Mouse (Mus musculus): ENCODE data around the gene Pusl1.

DNA sequence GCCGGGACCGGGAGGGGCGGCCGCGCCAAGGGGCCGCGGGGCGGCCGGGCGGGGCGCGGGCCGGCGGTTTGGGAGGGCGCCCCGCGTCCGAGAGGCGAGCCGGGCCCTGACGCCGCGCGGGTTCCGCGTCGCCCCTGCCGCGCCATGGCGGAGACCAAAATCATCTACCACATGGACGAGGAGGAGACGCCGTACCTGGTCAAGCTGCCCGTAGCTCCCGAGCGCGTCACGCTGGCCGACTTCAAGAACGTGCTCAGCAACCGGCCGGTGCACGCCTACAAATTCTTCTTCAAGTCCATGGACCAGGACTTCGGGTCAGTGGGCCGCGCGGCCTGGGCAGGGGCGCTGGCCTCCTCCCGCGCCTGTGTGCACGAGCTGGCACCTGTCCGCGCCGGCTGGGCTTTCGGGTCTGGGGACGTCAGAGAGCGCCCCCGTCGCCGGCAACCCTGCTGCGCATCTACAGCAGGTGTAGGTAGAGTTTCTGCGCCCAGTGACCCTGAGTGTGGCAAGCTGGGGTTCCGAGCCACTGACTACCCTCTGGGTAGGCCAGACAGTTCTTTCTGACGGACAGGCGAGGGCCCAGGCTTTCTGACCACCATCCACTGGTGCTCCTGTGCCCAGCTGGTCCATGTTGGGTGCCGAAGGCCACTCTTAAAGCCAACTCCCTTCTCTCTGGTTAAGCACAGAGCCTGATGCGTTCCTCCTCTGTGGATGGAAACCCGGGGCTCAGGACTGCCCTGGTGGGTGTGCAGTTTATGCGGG is 43.8 kb downstream of the Pusl1 start:
- TF ChIP-seq CTCF (IDR thresholded peaks at IDR 0.05; ENCODE audit: low read depth, low read length) (no peak), GATA1 (IDR thresholded peaks at IDR 0.05; ENCODE audit: borderline replicate concordance, low read length) (no peak), GATA2 (IDR thresholded peaks at IDR 0.05; ENCODE audit: borderline replicate concordance, low read depth, low read length) (no peak)
